In genomic region chr14:25555848-25556247, GRCm38 (mm10) we compare ENCODE assay signal across 10 mouse cellular contexts.
DNase-seq lines count a peak whose midpoint lies in the region; ATAC-seq lines count a peak whose summit lies in the region.
"Had no signal": no experiment of that assay in that cellular context is flagged by ENCODE, and none has a peak within 500 bp of the region (broad histone marks: within the 10 kb centered on the region; RNA-seq: fewer than 3 reads in every experiment).

No protein-coding gene starts in this region.

- intact Hi-C loops in gastrocnemius, postnatal 14 days (cut with DNase I; ENCODE audit: low total_unique reads), result no loop called here

- peak overlapping the region; percentile 52 for H3K27ac ChIP-seq in kidney, embryonic 16.5 days (ENCODE audit: low read length)
- peak overlapping the region; percentile 52 for H3K27ac ChIP-seq in forebrain, embryonic 14.5 days (ENCODE audit: low read depth, low read length)
- H3K27ac ChIP-seq in limb, embryonic 11.5 days (replicated peaks; ENCODE audit: low read depth, low read length), result peak overlapping the region; percentile 77
- peak overlapping the region; percentile 76 for H3K27ac ChIP-seq in neural tube, embryonic 14.5 days (ENCODE audit: low read depth, low read length)

- no peak for DNase-seq in kidney, adult 11 months
- DNase-seq in forebrain, embryonic 14.5 days (ENCODE audit: low spot score), result no peak
- DNase-seq in limb, embryonic 11.5 days (ENCODE audit: low spot score), result no peak
- DNase-seq in spleen, postnatal 10 days (ENCODE audit: low spot score in 2 of 2), result no peak
- DNase-seq in gastrocnemius, postnatal 14 days, result no peak
- DNase-seq: thymus, postnatal 14 days had no signal

- no peak overlapping the region for H3K4me3 ChIP-seq in kidney, embryonic 16.5 days (ENCODE audit: low read length)
- H3K4me3 ChIP-seq in forebrain, embryonic 14.5 days (ENCODE audit: low read depth, low read length), result no peak overlapping the region
- H3K4me3 ChIP-seq in limb, embryonic 11.5 days (ENCODE audit: low read depth, low read length), result no peak overlapping the region
- H3K4me3 ChIP-seq in neural tube, embryonic 14.5 days (ENCODE audit: low read depth, low read length), result no peak overlapping the region
- H3K4me3 ChIP-seq: megakaryocyte, embryonic 14.5 days had no signal

- no peaks in the 10 kb centered on the region for H3K27me3 ChIP-seq in kidney, embryonic 16.5 days (ENCODE audit: insufficient read depth, low read length)
- no peaks in the 10 kb centered on the region for H3K27me3 ChIP-seq in forebrain, embryonic 14.5 days (replicated peaks; ENCODE audit: control insufficient read depth, insufficient read depth, low read length)
- no peaks in the 10 kb centered on the region for H3K27me3 ChIP-seq in limb, embryonic 11.5 days (ENCODE audit: control insufficient read depth, insufficient read depth, low read length)
- H3K27me3 ChIP-seq in neural tube, embryonic 14.5 days (ENCODE audit: control insufficient read depth, insufficient read depth, low read length), result no peaks in the 10 kb centered on the region
- H3K27me3 ChIP-seq: megakaryocyte, embryonic 14.5 days had no signal

- H3K36me3 ChIP-seq in kidney, embryonic 16.5 days (ENCODE audit: insufficient read depth, low read length), result no peaks in the 10 kb centered on the region
- peaks cover 15% of the 10 kb centered on the region for H3K36me3 ChIP-seq in forebrain, embryonic 14.5 days (ENCODE audit: control insufficient read depth, insufficient read depth, low read length)
- H3K36me3 ChIP-seq in limb, embryonic 11.5 days (ENCODE audit: control insufficient read depth, insufficient read depth, low read length), result peaks cover 2% of the 10 kb centered on the region; the same call in 1 of the 2 replicates
- H3K36me3 ChIP-seq in neural tube, embryonic 14.5 days (ENCODE audit: control insufficient read depth, insufficient read depth, low read length), result no peaks in the 10 kb centered on the region

- peaks cover 75% of the 10 kb centered on the region for H3K4me1 ChIP-seq in kidney, embryonic 16.5 days (ENCODE audit: insufficient read depth, low read length)
- H3K4me1 ChIP-seq in forebrain, embryonic 14.5 days (ENCODE audit: control insufficient read depth, insufficient read depth, low read length), result peaks cover 41% of the 10 kb centered on the region
- H3K4me1 ChIP-seq in limb, embryonic 11.5 days (ENCODE audit: control insufficient read depth, insufficient read depth, low read length), result peaks cover 43% of the 10 kb centered on the region
- H3K4me1 ChIP-seq in neural tube, embryonic 14.5 days (ENCODE audit: control insufficient read depth, insufficient read depth, low read length), result peaks cover 51% of the 10 kb centered on the region

- H3K4me2 ChIP-seq in kidney, embryonic 16.5 days (replicated peaks; ENCODE audit: low read depth, low read length), result no peak overlapping the region
- peak overlapping the region; percentile 10; the same call in 1 of the 2 replicates for H3K4me2 ChIP-seq in forebrain, embryonic 14.5 days (ENCODE audit: low read length)
- H3K4me2 ChIP-seq in limb, embryonic 11.5 days (ENCODE audit: low read depth, severe bottlenecking), result 0 out of 2 replicates have a peak overlapping the region, but pooled peaks have one; percentile 32
- peak overlapping the region; percentile 16; the same call in 1 of the 2 replicates for H3K4me2 ChIP-seq in neural tube, embryonic 14.5 days (ENCODE audit: low read depth, low read length)

- H3K9ac ChIP-seq in kidney, embryonic 16.5 days (replicated peaks; ENCODE audit: low read length), result no peak overlapping the region
- H3K9ac ChIP-seq in forebrain, embryonic 14.5 days (ENCODE audit: low read length), result peak overlapping the region; percentile 48; the same call in 1 of the 2 replicates
- H3K9ac ChIP-seq in limb, embryonic 11.5 days (ENCODE audit: low read length), result 0 out of 2 replicates have a peak overlapping the region, but pooled peaks have one; percentile 12
- H3K9ac ChIP-seq in neural tube, embryonic 14.5 days (replicated peaks; ENCODE audit: low read depth, low read length), result peak overlapping the region; percentile 12; the same call in 1 of the 2 replicates

- ATAC-seq in kidney, embryonic 16.5 days (ENCODE audit: low FRiP score, low TSS enrichment), result no peak
- ATAC-seq in forebrain, embryonic 14.5 days, result no peak
- no peak for ATAC-seq in limb, embryonic 11.5 days (ENCODE audit: insufficient number of reproducible peaks, low FRiP score, low TSS enrichment, low read depth)
- ATAC-seq in neural tube, embryonic 14.5 days (ENCODE audit: low read depth), result no peak
- ATAC-seq: activated CD4-positive, CD25-positive, alpha-beta regulatory T cell, adult 4 months had no signal

- no peaks in the 10 kb centered on the region for H3K9me3 ChIP-seq in kidney, embryonic 16.5 days (ENCODE audit: low read length)
- H3K9me3 ChIP-seq in forebrain, embryonic 14.5 days (replicated peaks; ENCODE audit: control insufficient read depth, low read length), result no peaks in the 10 kb centered on the region
- no peaks in the 10 kb centered on the region for H3K9me3 ChIP-seq in limb, embryonic 11.5 days (ENCODE audit: control insufficient read depth, low read length)
- H3K9me3 ChIP-seq in neural tube, embryonic 14.5 days (ENCODE audit: control insufficient read depth, low read length), result no peaks in the 10 kb centered on the region
- H3K9me3 ChIP-seq: megakaryocyte, embryonic 14.5 days had no signal

- WGBS in kidney, embryonic 16.5 days, result 7% methylated on average over 7 of the region's 7 CpGs
- WGBS in forebrain, embryonic 14.5 days, result 7% methylated on average over 7 of the region's 7 CpGs
- WGBS in limb, embryonic 11.5 days, result 6% methylated on average over 7 of the region's 7 CpGs
- 6% methylated on average over 7 of the region's 7 CpGs for WGBS in neural tube, embryonic 14.5 days
